Mouse (Mus musculus): ENCODE data around the gene Ogfrl1.

The Ogfrl1 gene

GRCm38 (mm10) chr1:23351756-23352155 lies 45.8 kb downstream of the Ogfrl1 start:
- DNase-seq: no peak

- no peak for DNase-seq
Observed at GRCm38 (mm10) chr1:23345633-23346032, 51.9 kb downstream of the Ogfrl1 start.

GRCm38 (mm10) chr1:23342864-23343263 lies 54.7 kb downstream of the Ogfrl1 start:
- DNase-seq: no peak

GRCm38 (mm10) chr1:23342224-23342623 lies 55.3 kb downstream of the Ogfrl1 start:
- no peak for DNase-seq

GRCm38 (mm10) chr1:23335726-23336363 lies 61.7 kb downstream of the Ogfrl1 start:
- no peak for DNase-seq

- DNase-seq: no peak
Observed at GRCm38 (mm10) chr1:23335050-23335449, 62.5 kb downstream of the Ogfrl1 start.

GRCm38 (mm10) chr1:23332192-23332591 lies 65.4 kb downstream of the Ogfrl1 start:
- no peak for DNase-seq

GRCm38 (mm10) chr1:23325160-23325559 lies 72.4 kb downstream of the Ogfrl1 start:
- no peak for DNase-seq

- no peak for DNase-seq
Observed at GRCm38 (mm10) chr1:23324226-23324625, 73.3 kb downstream of the Ogfrl1 start.

- no peak for DNase-seq
Observed at GRCm38 (mm10) chr1:23323286-23323685, 74.3 kb downstream of the Ogfrl1 start.

- DNase-seq: no peak
Observed at GRCm38 (mm10) chr1:23322208-23322607, 75.4 kb downstream of the Ogfrl1 start.

GRCm38 (mm10) chr1:23321331-23321851 lies 76.2 kb downstream of the Ogfrl1 start:
- DNase-seq: peak; percentile 18

GRCm38 (mm10) chr1:23320591-23321195 lies 76.9 kb downstream of the Ogfrl1 start:
- DNase-seq: no peak
